Mouse (Mus musculus): Measurements from ENCODE around the gene Mknk2. TPM values are rescaled to one million over a fixed set of nuclear protein-coding genes. Genes with fewer than 3 reads are reported as not detected.

Gene Mknk2
- polyA plus RNA-seq, 1 experiment from 2014 or later = 110 TPM

DNA sequence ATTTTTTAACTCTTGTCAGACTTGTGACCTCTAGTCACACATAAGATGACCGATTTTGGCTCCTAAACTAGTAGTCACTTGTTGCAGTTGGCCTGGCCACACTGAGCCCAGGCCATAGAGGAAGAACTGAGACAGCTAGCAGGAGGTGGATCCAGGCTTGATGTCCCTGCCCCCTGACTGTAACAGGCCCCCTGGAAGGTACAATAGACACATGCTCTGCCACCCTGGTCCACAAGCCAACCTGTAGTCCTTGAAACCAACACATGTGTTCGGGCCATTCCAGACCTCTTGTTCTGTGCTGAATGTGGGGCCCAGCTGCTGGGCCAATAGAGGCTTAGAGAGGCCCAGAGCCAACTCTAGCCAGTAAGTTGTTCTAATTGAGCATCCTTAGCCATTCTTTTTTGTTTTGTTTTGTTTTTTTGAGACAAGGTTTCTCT, 2.4 kb upstream of the Mknk2 start:
- no peak for ATAC-seq (ENCODE audit: insufficient read depth)
- no peak overlapping the region for H3K9ac ChIP-seq
- 73% methylated on average over 2 of the region's 2 CpGs for WGBS
- peak overlapping the region; percentile 56; the same call in 1 of the 2 replicates for H3K27ac ChIP-seq (ENCODE audit: low read depth)
- peaks cover 25% of the 10 kb centered on the region for H3K4me1 ChIP-seq (ENCODE audit: insufficient read depth)
- no peak overlapping the region for H3K4me2 ChIP-seq
- peaks cover 9% of the 10 kb centered on the region; the same call in 1 of the 2 replicates for H3K36me3 ChIP-seq (ENCODE audit: insufficient read depth)
- no peak for DNase-seq
- no peak overlapping the region for H3K4me3 ChIP-seq (ENCODE audit: low read depth, low read length)
- TF ChIP-seq CTCF (IDR thresholded peaks at IDR 0.05; ENCODE audit: low read depth) = no peak
- H3K27me3 ChIP-seq (ENCODE audit: insufficient read depth, low read length) = no peaks in the 10 kb centered on the region
- H3K9me3 ChIP-seq (ENCODE audit: low read depth, low read length) = no peaks in the 10 kb centered on the region

- DNase-seq (no peak), ATAC-seq (ENCODE audit: insufficient read depth) (no peak)
- no peak for TF ChIP-seq CTCF (IDR thresholded peaks at IDR 0.05; ENCODE audit: low read depth)
- Histone ChIP-seq H3K9ac (no peak overlapping the region), H3K4me2 (0 out of 2 replicates have a peak overlapping the region, but pooled peaks have one; percentile 91), H3K4me3 (ENCODE audit: low read depth, low read length) (no peak overlapping the region), H3K27ac (ENCODE audit: low read depth) (peak overlapping the region; percentile 99; the same call in 1 of the 2 replicates), H3K9me3 (ENCODE audit: low read depth, low read length) (no peaks in the 10 kb centered on the region), H3K36me3 (ENCODE audit: insufficient read depth) (0 out of 2 replicates have a peak, but pooled peaks cover 6% of the 10 kb centered on the region), H3K4me1 (ENCODE audit: insufficient read depth) (peaks cover 27% of the 10 kb centered on the region), H3K27me3 (ENCODE audit: insufficient read depth, low read length) (no peaks in the 10 kb centered on the region)
- 56% methylated on average over 9 of the region's 9 CpGs for WGBS
Observed at GRCm38 (mm10) chr10:80679556-80680259, 1.8 kb upstream of the Mknk2 start.

DNA sequence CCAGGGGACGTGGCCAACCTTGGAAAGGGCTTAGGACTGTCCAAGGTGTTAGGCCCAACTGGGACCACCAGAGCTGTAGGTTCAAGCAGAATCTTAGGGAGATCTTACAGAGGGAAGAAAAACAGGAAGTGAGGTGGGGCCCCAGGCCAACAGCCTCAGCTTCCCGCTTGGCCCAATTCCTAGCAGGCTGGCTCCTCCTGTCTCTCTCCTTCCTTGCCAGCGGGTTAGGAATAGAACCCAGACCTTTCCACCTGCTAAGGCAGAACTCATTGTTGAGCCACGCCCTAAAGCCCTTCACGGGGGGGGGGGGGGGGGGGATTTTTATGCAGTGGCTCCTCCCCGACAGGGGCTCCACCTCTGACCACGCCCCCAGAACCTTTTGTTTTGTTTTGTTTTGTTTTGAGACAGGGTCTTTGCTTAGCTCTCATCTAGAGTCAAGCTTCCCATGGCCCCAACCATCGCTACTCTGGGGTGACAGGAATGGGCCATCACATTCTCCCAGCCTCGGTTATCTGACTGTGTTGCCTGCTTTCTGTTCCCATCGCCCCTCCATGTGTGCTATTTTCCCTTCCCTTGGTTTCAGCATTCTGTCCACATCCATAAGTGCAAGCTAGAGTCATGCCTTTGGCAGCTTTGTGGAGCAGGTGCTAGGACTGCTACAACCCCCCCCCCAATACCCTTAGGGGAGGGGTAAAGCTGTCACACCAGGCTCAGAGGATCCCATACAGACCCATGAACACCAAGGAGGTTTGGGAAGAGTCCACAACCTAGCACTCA, 877 bp upstream of the Mknk2 start:
- peak overlapping the region; percentile 80 for H3K9ac ChIP-seq

DNA sequence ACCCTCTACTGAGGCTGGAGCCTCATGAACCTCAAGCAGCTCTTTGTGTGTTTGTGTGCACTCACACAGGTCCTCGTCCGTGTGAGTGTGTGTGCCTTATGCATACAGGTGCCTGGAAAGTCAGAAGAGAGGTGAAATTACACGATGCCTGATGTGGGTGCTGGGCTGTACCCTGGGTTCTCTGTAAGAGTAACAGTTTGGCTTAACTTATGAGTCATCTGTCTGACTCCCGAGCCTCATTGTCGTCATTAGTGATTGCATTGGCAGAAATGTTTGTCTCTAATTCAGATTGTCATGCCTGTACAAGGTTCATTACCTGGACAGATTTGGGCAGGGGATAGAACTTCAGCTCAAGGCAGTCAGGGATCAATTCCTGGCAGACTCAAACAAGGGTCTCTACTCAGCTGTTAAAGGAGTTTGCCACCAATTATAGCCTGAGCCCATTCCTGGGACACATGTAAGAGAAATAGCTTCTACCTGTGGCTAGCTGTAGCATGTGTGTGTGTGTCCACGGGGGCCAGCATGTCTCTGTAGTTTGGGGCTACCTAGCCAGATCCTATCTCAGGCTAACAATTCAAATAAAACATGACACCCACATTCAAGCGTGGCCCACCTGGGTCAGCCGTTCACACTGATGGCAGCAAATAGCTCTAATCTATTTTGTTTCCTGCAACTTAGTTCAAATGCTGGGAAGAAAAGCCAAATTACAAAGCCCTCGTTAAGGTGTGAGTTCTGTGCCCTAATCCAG, 610 bp downstream of the Mknk2 start:
- peak overlapping the region; percentile 80 for H3K9ac ChIP-seq
- peaks cover 39% of the 10 kb centered on the region for H3K4me1 ChIP-seq (ENCODE audit: insufficient read depth)
- 22% methylated on average over 9 of the region's 9 CpGs for WGBS
- no peaks in the 10 kb centered on the region for H3K9me3 ChIP-seq (ENCODE audit: low read depth, low read length)
- no peak for TF ChIP-seq CTCF (IDR thresholded peaks at IDR 0.05; ENCODE audit: low read depth)
- no peaks in the 10 kb centered on the region for H3K27me3 ChIP-seq (ENCODE audit: insufficient read depth, low read length)
- H3K27ac ChIP-seq (ENCODE audit: low read depth) = peak overlapping the region; percentile 99
- H3K36me3 ChIP-seq (ENCODE audit: insufficient read depth) = peaks cover 18% of the 10 kb centered on the region
- DNase-seq (peak; percentile 43), ATAC-seq (ENCODE audit: insufficient read depth) (peak; percentile 0; the same call in 1 of the 2 replicates)
- H3K4me2 ChIP-seq = peak overlapping the region; percentile 91
- peak overlapping the region; percentile 98 for H3K4me3 ChIP-seq (ENCODE audit: low read depth, low read length)

More for the DNA sequence above, 877 bp upstream of the Mknk2 start:
- H3K9me3 ChIP-seq (ENCODE audit: low read depth, low read length) = no peaks in the 10 kb centered on the region
- 0 out of 2 replicates have a peak overlapping the region, but pooled peaks have one; percentile 98 for H3K4me3 ChIP-seq (ENCODE audit: low read depth, low read length)
- H3K27ac ChIP-seq (ENCODE audit: low read depth) = peak overlapping the region; percentile 99
- no peaks in the 10 kb centered on the region for H3K27me3 ChIP-seq (ENCODE audit: insufficient read depth, low read length)
- ATAC-seq (ENCODE audit: insufficient read depth) (0 out of 2 replicates have a peak, but pooled peaks have one; percentile 0), DNase-seq (peak; percentile 71)
- TF ChIP-seq CTCF (IDR thresholded peaks at IDR 0.05; ENCODE audit: low read depth) = no peak
- 0 out of 2 replicates have a peak, but pooled peaks cover 10% of the 10 kb centered on the region for H3K36me3 ChIP-seq (ENCODE audit: insufficient read depth)
- 46% methylated on average over 9 of the region's 10 CpGs for WGBS
- peak overlapping the region; percentile 91 for H3K4me2 ChIP-seq
- H3K4me1 ChIP-seq (ENCODE audit: insufficient read depth) = peaks cover 36% of the 10 kb centered on the region

DNA sequence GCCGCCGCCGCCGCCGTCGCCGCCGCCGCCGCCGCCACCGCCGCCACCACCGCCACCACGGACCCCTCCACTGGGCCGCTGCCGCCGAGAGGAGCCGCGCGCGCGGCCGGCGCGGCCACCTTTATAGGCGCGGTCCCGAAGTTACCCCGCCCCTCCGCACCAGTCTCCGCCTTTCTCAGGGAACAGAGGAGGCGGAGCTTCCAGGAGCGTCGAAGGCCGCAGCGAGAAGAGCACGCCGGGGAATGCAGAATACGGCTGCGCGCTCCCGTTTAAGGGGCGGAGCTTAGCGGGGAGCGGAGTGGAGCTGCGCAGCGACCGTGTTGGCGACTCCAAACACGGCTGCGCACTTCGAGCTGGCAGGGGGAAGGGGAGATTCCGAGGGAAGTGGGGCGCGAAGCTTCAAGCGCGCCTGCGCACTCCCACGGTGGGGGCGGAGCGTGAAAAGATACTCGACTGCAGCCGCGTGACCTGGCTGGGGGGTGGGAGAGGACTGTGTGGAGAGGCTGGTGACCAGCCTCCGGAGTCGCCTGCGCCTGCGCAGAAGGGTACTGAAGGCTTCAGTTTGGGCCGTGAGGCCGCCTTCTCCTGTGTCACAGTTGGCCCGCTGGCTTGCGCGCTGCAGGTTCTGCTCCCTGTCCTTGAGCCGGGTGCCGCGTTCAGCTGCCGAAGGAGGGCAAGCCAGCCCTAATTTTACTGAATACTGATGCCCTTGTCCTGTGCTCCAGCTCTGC, 1.5 kb downstream of the Mknk2 start:
- peak overlapping the region; percentile 98 for H3K9ac ChIP-seq
- no peaks in the 10 kb centered on the region for H3K27me3 ChIP-seq (ENCODE audit: insufficient read depth, low read length)
- peak; percentile 89 for ATAC-seq (ENCODE audit: insufficient read depth)
- H3K4me3 ChIP-seq (ENCODE audit: low read depth, low read length) = peak overlapping the region; percentile 98
- under 1% methylated on average over 78 of the region's 78 CpGs for WGBS
- H3K4me2 ChIP-seq = peak overlapping the region; percentile 91
- peak overlapping the region; percentile 99 for H3K27ac ChIP-seq (ENCODE audit: low read depth)
- peaks cover 28% of the 10 kb centered on the region for H3K36me3 ChIP-seq (ENCODE audit: insufficient read depth)
- H3K9me3 ChIP-seq (ENCODE audit: low read depth, low read length) = no peaks in the 10 kb centered on the region
- TF ChIP-seq CTCF (IDR thresholded peaks at IDR 0.05; ENCODE audit: low read depth) = no peak
- DNase-seq = peak; percentile 100
- H3K4me1 ChIP-seq (ENCODE audit: insufficient read depth) = peaks cover 39% of the 10 kb centered on the region

Data from lung, embryonic 14.5 days (tissue).